Mouse (Mus musculus) testis, adult 2 months (tissue): ENCODE results near the gene Tgds. TPM values are rescaled to one million over a fixed set of nuclear protein-coding genes. Genes with fewer than 3 reads are reported as not detected.

Experiments
- H3K27ac ChIP-seq: fragments of 200-500 bp; 2 replicates; pipeline ENCODE4 v1.5.1; 2012; ENCODE audit warnings: low read depth, low read length; ENCODE audit not compliant: control insufficient read depth, insufficient read depth
- H3K27me3 ChIP-seq: fragments of 200-500 bp; 2 replicates; pipeline ENCODE4 v1.6.1; 2012; ENCODE audit warnings: mild to moderate bottlenecking, low read length, moderate library complexity; ENCODE audit not compliant: control insufficient read depth, insufficient read depth
- H3K36me3 ChIP-seq: fragments of 200-500 bp; 2 replicates; pipeline ENCODE4 v1.6.1; 2012; ENCODE audit warnings: mild to moderate bottlenecking, low read length; ENCODE audit not compliant: control insufficient read depth, insufficient read depth
- H3K4me1 ChIP-seq: fragments of 200-500 bp; 2 replicates; pipeline ENCODE4 v1.6.1; 2012; ENCODE audit warnings: low read length; ENCODE audit not compliant: control insufficient read depth, insufficient read depth
- H3K4me3 ChIP-seq: fragments of 200-500 bp; 2 replicates; pipeline ENCODE4 v1.5.1; 2012; ENCODE audit warnings: low read depth, mild to moderate bottlenecking, low read length, moderate library complexity, mixed read lengths; ENCODE audit not compliant: control insufficient read depth
- CTCF ChIP-seq: fragments of 200-500 bp; IDR thresholded peaks from 2 replicates; pipeline ENCODE4 v1.5.1; 2012; ENCODE audit warnings: low read depth, mild to moderate bottlenecking, inconsistent platforms, low read length, moderate library complexity; ENCODE audit not compliant: control insufficient read depth, insufficient read depth, insufficient replicate concordance
- POLR2A ChIP-seq: fragments of 200-500 bp; IDR thresholded peaks from 2 replicates; pipeline ENCODE4 v1.6.1; 2012; ENCODE audit warnings: low read depth, mild to moderate bottlenecking, inconsistent platforms, low read length, moderate library complexity; ENCODE audit not compliant: control insufficient read depth
- polyA plus RNA-seq: library from polyadenylated mRNA; depleted of rRNA; stranded (reverse); fragments of >200 nt; gene quantifications from 2 replicates; pipeline ENCODE4 v1.2.3, GENCODE M21; 2012

Tgds gene
- polyA plus RNA-seq, 1 experiment = 3.5 TPM

DNA sequence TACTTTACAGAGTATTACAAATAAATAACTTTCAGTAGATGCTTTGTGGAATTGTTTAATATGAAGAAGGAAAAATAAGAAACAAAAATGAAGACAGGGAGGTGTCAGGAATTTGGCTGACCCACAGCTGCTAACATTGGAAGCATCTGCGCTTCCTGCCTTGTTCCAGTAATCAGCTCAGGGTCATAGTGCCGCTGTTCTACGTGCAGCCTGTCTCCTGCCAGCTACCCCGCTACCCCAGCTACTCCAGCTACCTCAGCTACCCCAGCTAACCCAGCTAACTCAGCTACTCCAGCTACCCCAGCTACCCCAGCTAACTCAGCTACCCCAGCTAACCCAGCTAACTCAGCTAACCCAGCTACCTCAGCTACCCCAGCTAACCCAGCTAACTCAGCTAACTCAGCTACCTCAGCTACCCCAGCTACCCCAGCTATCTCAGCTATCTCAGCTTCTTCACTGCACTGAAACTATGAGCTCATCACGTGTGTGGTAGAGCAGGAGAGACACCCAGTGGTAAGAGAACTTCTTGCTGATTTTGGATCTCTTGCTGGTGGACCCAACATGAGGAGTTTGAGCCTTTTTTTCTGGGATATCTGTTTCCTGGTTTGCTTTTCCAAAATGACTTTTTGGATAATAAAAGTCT is 19.2 kb upstream of the Tgds start:
- peaks cover 4% of the 10 kb centered on the region for H3K4me1 ChIP-seq
- H3K36me3 ChIP-seq = no peaks in the 10 kb centered on the region; the same call in 1 of the 2 replicates
- H3K4me3 ChIP-seq = no peak overlapping the region
- no peak for TF ChIP-seq CTCF
- no peak for TF ChIP-seq POLR2A
- H3K27ac ChIP-seq = no peak overlapping the region
- H3K27me3 ChIP-seq = no peaks in the 10 kb centered on the region

GRCm38 (mm10) chr14:118150656-118151551 is 18.3 kb upstream of the Tgds start:
- Histone ChIP-seq H3K4me3 (no peak overlapping the region), H3K27me3 (no peaks in the 10 kb centered on the region), H3K27ac (no peak overlapping the region), H3K36me3 (no peaks in the 10 kb centered on the region; the same call in 1 of the 2 replicates), H3K4me1 (peaks cover 4% of the 10 kb centered on the region)
- no peak for TF ChIP-seq CTCF
- no peak for TF ChIP-seq POLR2A

- Histone ChIP-seq H3K27ac (no peak overlapping the region), H3K36me3 (no peaks in the 10 kb centered on the region; the same call in 1 of the 2 replicates), H3K4me1 (peaks cover 4% of the 10 kb centered on the region), H3K4me3 (no peak overlapping the region), H3K27me3 (no peaks in the 10 kb centered on the region)
- TF ChIP-seq POLR2A = no peak
- TF ChIP-seq CTCF = no peak
These were observed 16.0 kb upstream of the Tgds start for GRCm38 (mm10) chr14:118148554-118148953.

DNA sequence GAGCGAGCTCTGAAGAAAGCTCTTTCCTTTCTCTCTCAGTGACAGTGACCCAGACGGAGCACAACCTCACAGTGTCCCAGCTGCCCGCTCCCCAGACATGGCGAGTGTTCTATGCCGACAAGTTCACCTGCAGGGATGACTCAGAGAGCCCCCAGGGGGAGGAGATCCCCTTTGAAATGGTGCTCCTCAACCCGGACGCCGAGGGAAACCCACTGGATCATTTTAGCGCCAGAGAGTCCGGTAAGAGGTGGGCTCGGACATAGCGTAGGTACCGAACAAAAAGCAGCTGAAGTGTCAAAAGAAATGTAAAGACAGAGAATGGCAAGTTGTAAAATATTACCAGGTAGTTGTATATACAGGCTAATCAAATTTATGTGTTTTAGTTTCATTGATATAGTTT is 15.5 kb upstream of the Tgds start:
- Histone ChIP-seq H3K27ac (no peak overlapping the region), H3K36me3 (no peaks in the 10 kb centered on the region; the same call in 1 of the 2 replicates), H3K4me3 (no peak overlapping the region), H3K4me1 (peaks cover 4% of the 10 kb centered on the region), H3K27me3 (no peaks in the 10 kb centered on the region)
- no peak for TF ChIP-seq CTCF
- TF ChIP-seq POLR2A = no peak

GRCm38 (mm10) chr14:118142283-118142682 is 9.7 kb upstream of the Tgds start:
- Histone ChIP-seq H3K4me3 (no peak overlapping the region), H3K27ac (no peak overlapping the region), H3K27me3 (no peaks in the 10 kb centered on the region), H3K36me3 (no peaks in the 10 kb centered on the region), H3K4me1 (0 out of 2 replicates have a peak, but pooled peaks cover 3% of the 10 kb centered on the region)
- TF ChIP-seq CTCF (no peak), POLR2A (no peak)

GRCm38 (mm10) chr14:118137487-118137886 is 4.9 kb upstream of the Tgds start:
- TF ChIP-seq CTCF (no peak), POLR2A (no peak)
- peak overlapping the region; percentile 97 for H3K4me3 ChIP-seq
- H3K4me1 ChIP-seq = peaks cover 8% of the 10 kb centered on the region
- H3K36me3 ChIP-seq = no peaks in the 10 kb centered on the region
- peak overlapping the region; percentile 95 for H3K27ac ChIP-seq
- H3K27me3 ChIP-seq = no peaks in the 10 kb centered on the region

- TF ChIP-seq POLR2A (peak; percentile 47), CTCF (no peak)
- Histone ChIP-seq H3K4me3 (peak within 1 kb of the TSS; percentile 97), H3K36me3 (no peaks in the 10 kb centered on the region), H3K27me3 (no peaks in the 10 kb centered on the region), H3K4me1 (peaks cover 13% of the 10 kb centered on the region), H3K27ac (peak within 1 kb of the TSS; percentile 95)
These were observed 4.3 kb upstream of the Tgds start, which contains the start of gene Gpr180 for GRCm38 (mm10) chr14:118136744-118137452. TSS of gene Gpr180 (plus strand) at chr14:118137158.
